ENCODE assay signal across 16 mouse cellular contexts in the genomic region with DNA sequence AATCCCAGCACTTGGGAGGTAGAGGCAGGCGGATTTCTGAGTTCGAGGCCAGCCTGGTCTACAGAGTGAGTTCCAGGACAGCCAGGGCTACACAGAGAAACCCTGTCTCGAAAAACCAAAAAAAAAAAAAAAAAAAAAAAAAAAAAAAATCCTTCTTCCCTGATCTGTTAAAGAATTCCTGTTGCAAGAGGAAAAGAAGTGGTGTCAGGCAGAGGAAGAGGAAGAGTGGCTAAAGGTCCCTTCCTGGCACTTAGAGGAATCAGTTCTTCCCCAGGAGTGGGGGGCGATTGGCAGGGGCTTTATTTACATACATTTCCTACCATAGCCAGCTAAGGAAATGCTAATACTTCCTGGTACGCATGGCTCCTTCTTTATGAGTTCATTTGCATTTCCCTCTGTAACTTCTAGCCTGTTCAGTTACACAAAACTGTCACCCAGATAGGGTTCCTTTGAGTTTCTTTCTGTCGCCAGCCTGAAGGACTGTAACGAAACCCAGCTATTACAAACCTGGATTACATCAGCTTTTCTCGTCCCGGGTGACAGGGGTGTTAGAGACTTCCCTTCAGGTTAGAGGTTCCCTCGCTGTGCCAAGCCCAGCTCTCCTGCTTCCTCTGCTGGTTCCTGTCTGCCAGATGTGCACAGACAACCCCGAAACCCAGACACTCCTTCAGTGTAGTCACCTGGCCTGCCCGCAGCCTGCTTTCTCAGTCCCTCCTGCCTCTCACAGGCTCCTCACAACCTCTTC. TPM values are rescaled to one million over a fixed set of nuclear protein-coding genes. Genes with fewer than 3 reads are reported as not detected.
DNase-seq lines count a peak whose midpoint lies in the region; ATAC-seq lines count a peak whose summit lies in the region.
"Had no signal": no experiment of that assay in that cellular context is flagged by ENCODE, and none has a peak within 500 bp of the region (broad histone marks: within the 10 kb centered on the region; RNA-seq: fewer than 3 reads in every experiment).

No protein-coding gene starts in this region.

- H3K4me2 ChIP-seq in lung, embryonic 16.5 days (ENCODE audit: low read depth, low read length): no peak overlapping the region
- H3K4me2 ChIP-seq: neural tube, embryonic 12.5 days had no signal

- peak; percentile 43 for DNase-seq in adrenal gland, postnatal 14 days
- no peak for DNase-seq in adrenal gland, postnatal 36 days
- DNase-seq in lung, postnatal 10 days: no peak
- no peak for DNase-seq in embryonic facial prominence, embryonic 10.5 days (ENCODE audit: low spot score)
- no peak for DNase-seq in Muller cell, postnatal 12 days (ENCODE audit: inconsistent ontology term)
- DNase-seq in right cerebral cortex, postnatal 10 days (ENCODE audit: low spot score in 2 of 2): no peak
- DNase-seq: adrenal gland, postnatal 25 days; cerebellum, adult 8-10 months; kidney, postnatal 10 days; lung, postnatal 14 days; right cerebral cortex, postnatal 25 days had no signal

- no peak overlapping the region for H3K4me3 ChIP-seq in lung, embryonic 16.5 days (ENCODE audit: low read length)
- H3K4me3 ChIP-seq in embryonic facial prominence, embryonic 10.5 days: no peak overlapping the region
- H3K4me3 ChIP-seq: left cerebral cortex, adult 2 months; neural tube, embryonic 12.5 days had no signal

- H3K4me1 ChIP-seq in lung, embryonic 16.5 days (replicated peaks; ENCODE audit: control insufficient read depth, insufficient read depth, low read length): peaks cover 5% of the 10 kb centered on the region; the same call in 1 of the 2 replicates
- H3K4me1 ChIP-seq in embryonic facial prominence, embryonic 10.5 days: peaks cover 11% of the 10 kb centered on the region
- H3K4me1 ChIP-seq: neural tube, embryonic 12.5 days had no signal

- H3K9me3 ChIP-seq in lung, embryonic 16.5 days (ENCODE audit: control insufficient read depth, low read length): no peaks in the 10 kb centered on the region
- no peaks in the 10 kb centered on the region for H3K9me3 ChIP-seq in embryonic facial prominence, embryonic 10.5 days
- H3K9me3 ChIP-seq: neural tube, embryonic 12.5 days had no signal

- H3K27me3 ChIP-seq in lung, embryonic 16.5 days (ENCODE audit: control insufficient read depth, insufficient read depth, low read depth, low read length): no peaks in the 10 kb centered on the region
- no peaks in the 10 kb centered on the region for H3K27me3 ChIP-seq in embryonic facial prominence, embryonic 10.5 days (replicated peaks; ENCODE audit: low read depth, poor library complexity, severe bottlenecking)
- H3K27me3 ChIP-seq: neural tube, embryonic 12.5 days; Patski had no signal

- 44% methylated on average over 10 of the region's 12 CpGs for whole genome bisulfite sequencing in lung, embryonic 16.5 days
- WGBS in embryonic facial prominence, embryonic 10.5 days: 68% methylated on average over 12 of the region's 12 CpGs

- ATAC-seq in lung, embryonic 16.5 days (ENCODE audit: low read depth): no peak
- 0 out of 2 replicates have a peak, but pooled peaks have one; percentile 31 for ATAC-seq in monocyte, adult 5-6 weeks (replicated peaks; ENCODE audit: insufficient number of reproducible peaks, low FRiP score, low TSS enrichment, poor library complexity, severe bottlenecking)
- ATAC-seq: Patski had no signal

- H3K36me3 ChIP-seq in lung, embryonic 16.5 days (ENCODE audit: control insufficient read depth, insufficient read depth, low read length): no peaks in the 10 kb centered on the region
- no peaks in the 10 kb centered on the region for H3K36me3 ChIP-seq in embryonic facial prominence, embryonic 10.5 days (replicated peaks)
- H3K36me3 ChIP-seq: neural tube, embryonic 12.5 days had no signal

- H3K9ac ChIP-seq in lung, embryonic 16.5 days (ENCODE audit: low read length): no peak overlapping the region
- H3K9ac ChIP-seq: neural tube, embryonic 12.5 days had no signal

- H3K27ac ChIP-seq in lung, embryonic 16.5 days (ENCODE audit: low read length): peak overlapping the region; percentile 57
- peak overlapping the region; percentile 65 for H3K27ac ChIP-seq in embryonic facial prominence, embryonic 10.5 days (replicated peaks)
- H3K27ac ChIP-seq: left cerebral cortex, adult 2 months; neural tube, embryonic 12.5 days had no signal

RNA-seq across cellular contexts. Expression of gene Zfyve27, which starts 6.1 kb away (rescaled TPM):
- total RNA-seq in adrenal gland, postnatal 14 days (2021): 42.7 and 45.0 TPM in 2 replicates
- total RNA-seq in adrenal gland, postnatal 36 days (2021): 10 to 100 TPM; 49.3 to 50.4 TPM
- polyA plus RNA-seq in lung, embryonic 16.5 days (2015; fragmentation: Nextera tagmentation; extraction: Ambion mirVana): 26.3 and 26.4 TPM in 2 replicates
- 32.0 and 33.0 TPM in 2 replicates for polyA plus RNA-seq in embryonic facial prominence, embryonic 10.5 days (2016; fragmentation: Nextera tagmentation; extraction: Ambion mirVana)
- 43.3 to 59.7 TPM (median 44.3 TPM) in 3 replicates for total RNA-seq in monocyte, adult 5-6 weeks (2017)

RNA-seq across cellular contexts. Expression of gene Marveld1, which starts 10.5 kb away (rescaled TPM):
- total RNA-seq in adrenal gland, postnatal 14 days (2021): 46.4 and 50.1 TPM in 2 replicates
- 10 to 100 TPM; 32.7 to 38.8 TPM for total RNA-seq in adrenal gland, postnatal 36 days (2021)
- polyA plus RNA-seq in lung, embryonic 16.5 days (2015; fragmentation: Nextera tagmentation; extraction: Ambion mirVana): 8.9 and 9.8 TPM in 2 replicates
- 3.9 and 4.0 TPM in 2 replicates for polyA plus RNA-seq in embryonic facial prominence, embryonic 10.5 days (2016; fragmentation: Nextera tagmentation; extraction: Ambion mirVana)
- 4.6 to 15.8 TPM (median 7.2 TPM) in 3 replicates for total RNA-seq in monocyte, adult 5-6 weeks (2017)

RNA-seq across cellular contexts. Expression of gene Avpi1, which starts 28.8 kb away (rescaled TPM):
- total RNA-seq in adrenal gland, postnatal 14 days (2021): 47.4 and 48.9 TPM in 2 replicates
- total RNA-seq in adrenal gland, postnatal 36 days (2021): 10 to 100 TPM; 86.6 to 91.5 TPM
- 84.9 and 87.6 TPM in 2 replicates for polyA plus RNA-seq in lung, embryonic 16.5 days (2015; fragmentation: Nextera tagmentation; extraction: Ambion mirVana)
- polyA plus RNA-seq in embryonic facial prominence, embryonic 10.5 days (2016; fragmentation: Nextera tagmentation; extraction: Ambion mirVana): 23.5 and 24.5 TPM in 2 replicates
- total RNA-seq in monocyte, adult 5-6 weeks (2017): 3.7 to 6.4 TPM (median 4.2 TPM) in 3 replicates

RNA-seq across cellular contexts. Expression of gene Sfrp5, which starts 44.4 kb away (rescaled TPM):
- total RNA-seq in adrenal gland, postnatal 14 days (2021): 4.3 and 4.9 TPM in 2 replicates
- 1 to 10 TPM; 2.5 TPM for total RNA-seq in adrenal gland, postnatal 36 days (2021)
- polyA plus RNA-seq in lung, embryonic 16.5 days (2015; fragmentation: Nextera tagmentation; extraction: Ambion mirVana): 0.35 and 0.60 TPM in 2 replicates
- 0.58 and 0.72 TPM in 2 replicates for polyA plus RNA-seq in embryonic facial prominence, embryonic 10.5 days (2016; fragmentation: Nextera tagmentation; extraction: Ambion mirVana)
- total RNA-seq in monocyte, adult 5-6 weeks (2017): not detected in 3 replicates
